Mouse (Mus musculus) telencephalon, adult 2 months (tissue): Measurements from ENCODE around the gene Tubb3.
"Not testable (repeated sequence)": the region's sequence is repeated elsewhere in the genome, so short reads cannot be mapped to it uniquely, and the experiment has no call there.

Experiments
- DNase-seq: peaks from one replicate; pipeline ENCODE4 v3.0.0-alpha.2; 2011; ENCODE audit warnings: low read depth, low spot score

Tubb3 gene

DNA sequence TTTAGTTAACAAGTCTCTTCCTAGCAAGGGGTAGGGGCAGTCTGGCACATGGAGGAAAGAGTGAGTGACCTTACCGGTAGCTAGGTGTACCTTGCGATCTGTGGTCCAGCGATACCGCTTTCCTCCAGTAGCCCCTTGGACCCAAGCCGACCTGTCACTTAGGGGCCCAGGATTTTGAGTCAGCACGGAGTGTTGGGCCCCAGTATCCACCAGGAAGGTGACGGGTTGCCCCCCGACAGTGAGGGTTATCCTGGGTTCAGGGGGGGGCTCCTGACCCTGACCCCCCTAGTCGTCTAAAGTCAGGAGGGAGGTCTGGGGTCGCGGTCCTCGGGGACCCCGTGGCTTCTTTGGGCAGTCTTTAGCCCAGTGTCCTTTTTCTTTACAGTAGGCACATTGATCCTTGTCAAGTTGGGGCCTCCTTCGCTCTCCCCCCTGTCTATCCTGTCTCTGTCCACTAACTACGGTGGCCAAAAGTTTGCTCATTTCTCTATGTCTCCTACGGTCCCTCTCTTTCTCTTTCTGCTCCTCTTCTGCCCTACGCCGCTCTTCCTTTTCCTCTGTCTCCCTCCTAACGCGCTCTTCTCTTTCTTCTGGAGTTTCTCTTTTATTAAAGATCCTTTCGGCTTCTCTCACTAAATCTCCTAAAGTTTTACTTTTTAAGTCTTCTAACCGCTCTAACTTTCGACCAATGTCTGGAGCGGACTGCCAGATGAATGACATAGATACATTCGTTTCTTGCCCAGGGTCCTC lies 20.6 kb downstream of the Tubb3 start:
- DNase-seq: no peak

DNA sequence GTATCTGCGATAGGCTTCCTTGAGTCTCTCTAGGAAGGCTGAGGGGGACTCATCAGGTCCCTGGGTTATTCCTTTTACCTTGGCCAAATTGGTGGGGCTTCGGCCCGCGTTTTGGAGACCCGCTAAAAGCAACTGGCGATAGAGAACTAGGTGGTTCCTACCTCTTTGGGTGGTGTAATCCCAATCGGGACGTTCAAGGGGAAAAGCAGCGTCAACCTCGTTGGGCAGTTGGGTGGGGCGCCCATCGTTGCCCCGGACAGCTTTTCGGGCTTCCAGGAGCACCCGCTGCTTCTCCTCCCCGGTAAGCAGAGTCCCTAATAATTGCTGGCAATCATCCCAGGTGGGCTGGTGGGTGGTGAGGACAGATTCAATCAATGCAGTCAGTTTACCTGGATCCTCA lies 21.2 kb downstream of the Tubb3 start:
- DNase-seq: no peak

GRCm38 (mm10) chr8:123433241-123433974 lies 22.2 kb downstream of the Tubb3 start:
- not testable (repeated sequence) for DNase-seq

- no peak for DNase-seq
These were observed 30.6 kb downstream of the Tubb3 start for GRCm38 (mm10) chr8:123441788-123442187.

DNA sequence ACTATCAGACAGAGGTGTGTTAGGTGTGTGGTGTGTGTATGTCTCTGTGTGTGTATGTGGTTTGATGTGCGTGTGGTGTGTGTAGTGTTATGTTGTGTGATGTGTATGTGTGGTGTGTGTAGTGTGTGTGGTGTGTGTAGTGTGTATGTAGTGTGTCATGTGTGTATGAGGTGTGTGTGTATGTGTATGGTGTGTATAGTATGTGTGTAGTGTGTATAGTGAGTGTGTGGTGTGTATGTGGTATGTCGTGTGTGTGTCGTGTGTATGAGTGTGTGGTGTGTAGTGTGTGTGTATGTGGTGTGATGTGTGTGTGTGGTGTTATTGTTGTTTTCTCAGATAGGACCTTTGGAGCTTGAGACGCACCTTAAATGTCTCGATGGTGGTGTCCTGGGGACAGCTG lies 31.1 kb downstream of the Tubb3 start:
- DNase-seq: no peak

- DNase-seq: peak; percentile 93
These were observed 31.8 kb downstream of the Tubb3 start for GRCm38 (mm10) chr8:123442871-123443575.

DNA sequence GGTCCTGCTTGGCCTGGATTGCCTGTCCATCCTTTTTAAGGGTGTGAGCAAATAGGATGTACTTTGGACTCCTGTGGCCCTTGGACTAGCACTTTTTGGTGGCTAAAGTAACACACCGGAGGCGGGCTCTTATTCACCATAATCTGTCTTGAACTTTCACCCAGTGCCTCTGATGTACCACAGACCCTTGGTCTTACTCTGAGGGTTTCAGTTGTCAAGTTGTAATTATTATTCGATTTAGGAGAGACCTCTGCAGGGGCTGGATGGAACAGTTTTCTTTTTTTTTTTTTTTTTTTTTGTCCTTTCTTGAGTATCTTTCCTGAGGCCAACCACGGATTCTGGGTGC lies 32.3 kb downstream of the Tubb3 start:
- no peak for DNase-seq

GRCm38 (mm10) chr8:123444131-123444530 lies 32.9 kb downstream of the Tubb3 start:
- no peak for DNase-seq

- no peak for DNase-seq
These were observed 34.8 kb downstream of the Tubb3 start for GRCm38 (mm10) chr8:123445981-123446380.

DNA sequence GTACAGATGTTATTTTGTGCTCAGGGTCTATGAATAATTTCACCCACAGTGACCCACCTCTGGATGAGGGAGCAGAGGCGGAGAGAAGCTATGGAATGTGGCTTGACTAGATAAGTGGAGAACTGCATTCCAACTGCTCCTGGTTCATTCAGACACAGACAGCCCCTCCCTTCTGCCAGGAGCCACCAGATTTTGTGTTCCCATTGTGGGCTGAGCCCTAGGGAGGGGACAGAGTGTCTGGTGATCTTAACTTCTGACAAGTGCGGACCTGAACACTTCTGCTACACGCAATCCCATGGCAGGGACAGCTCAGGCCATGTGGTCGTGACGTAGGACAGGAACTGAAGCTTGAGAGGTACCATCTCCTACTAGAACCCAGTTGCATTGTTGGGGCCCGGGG lies 35.6 kb downstream of the Tubb3 start:
- no peak for DNase-seq

- no peak for DNase-seq
These were observed 39.6 kb downstream of the Tubb3 start for GRCm38 (mm10) chr8:123450783-123451182.

DNA sequence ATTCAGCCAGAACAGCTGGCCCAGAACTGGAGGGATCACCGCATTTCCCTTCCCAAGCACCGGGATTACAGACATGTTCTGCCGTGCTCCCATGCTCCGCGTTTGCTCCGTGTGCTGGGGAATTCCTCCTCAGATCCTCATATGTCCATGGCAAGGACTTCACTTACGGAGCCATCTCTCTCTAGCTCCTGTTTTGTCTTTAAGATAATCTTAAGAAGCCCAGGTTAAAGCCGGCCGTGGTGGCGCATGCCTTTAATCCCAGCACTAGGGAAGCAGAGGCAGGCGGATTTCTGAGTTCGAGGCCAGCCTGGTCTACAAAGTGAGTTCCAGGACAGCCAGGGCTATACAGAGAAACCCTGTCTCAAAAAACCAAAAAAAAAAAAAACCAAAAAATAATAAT lies 40.5 kb downstream of the Tubb3 start:
- DNase-seq: not testable (repeated sequence)

- DNase-seq: no peak
These were observed 40.9 kb downstream of the Tubb3 start for GRCm38 (mm10) chr8:123452149-123452548.

- no peak for DNase-seq
These were observed 42.1 kb downstream of the Tubb3 start for GRCm38 (mm10) chr8:123453291-123453690.

GRCm38 (mm10) chr8:123453951-123454350 lies 42.7 kb downstream of the Tubb3 start:
- no peak for DNase-seq

DNA sequence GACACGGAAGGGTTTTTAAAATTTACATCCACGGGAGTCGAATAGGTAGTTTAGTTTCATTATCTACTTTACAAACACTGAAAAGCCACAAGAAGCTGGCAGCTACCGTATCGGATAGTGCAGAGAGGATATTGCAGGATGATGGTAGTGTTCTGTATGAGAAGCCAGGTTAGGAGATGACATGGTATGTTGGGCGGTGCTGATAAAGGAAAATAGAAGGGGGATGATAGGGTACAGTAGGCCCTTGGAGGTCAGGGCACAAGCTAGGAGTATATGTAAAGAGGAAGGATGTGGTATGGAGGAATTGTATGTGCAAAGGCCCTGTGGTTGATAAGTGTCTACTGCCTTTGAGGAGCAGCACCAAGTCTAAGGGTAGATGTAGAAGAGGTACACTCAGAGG lies 43.3 kb downstream of the Tubb3 start:
- DNase-seq: no peak

DNA sequence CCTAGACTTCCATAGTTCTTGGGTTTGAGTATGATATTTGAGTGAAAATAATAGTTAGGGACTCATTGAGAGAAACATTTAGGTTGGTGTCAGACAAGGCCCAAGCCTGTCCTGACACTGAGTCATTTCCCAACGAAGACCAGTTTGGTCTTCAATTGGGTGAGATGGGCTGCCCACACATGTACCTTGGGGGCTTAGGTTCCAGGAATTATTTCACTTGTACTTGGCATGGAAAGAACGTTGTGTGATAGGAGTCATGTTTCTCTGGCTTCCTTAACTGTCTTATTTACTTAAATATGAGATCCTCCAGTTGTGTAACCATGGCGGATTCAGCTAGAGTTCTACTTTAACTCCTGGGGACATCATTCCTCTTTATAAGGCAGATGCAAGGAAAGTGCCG lies 52.4 kb downstream of the Tubb3 start:
- DNase-seq: no peak

DNA sequence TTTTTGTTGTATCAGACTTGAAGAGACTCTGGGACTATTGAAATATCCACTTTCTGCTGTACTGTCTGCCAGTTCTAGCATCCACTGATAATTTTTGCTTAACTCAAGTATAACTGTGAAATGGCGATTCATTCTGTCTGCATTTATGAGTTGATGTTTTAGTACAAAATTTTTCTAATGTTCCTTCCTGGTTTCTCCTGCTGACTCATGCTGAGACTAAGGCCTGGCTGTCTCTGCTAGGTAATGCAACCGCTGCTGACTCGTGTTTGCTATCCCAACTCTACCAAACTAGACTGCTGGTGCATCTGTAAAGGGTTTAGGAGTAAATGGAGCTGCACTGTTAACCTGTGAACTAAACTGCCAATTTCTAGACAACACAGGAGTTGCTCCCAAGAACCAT lies 56.3 kb downstream of the Tubb3 start:
- no peak for DNase-seq
